Comparison of ENCODE assay signal across 18 mouse cellular contexts in the genomic region with DNA sequence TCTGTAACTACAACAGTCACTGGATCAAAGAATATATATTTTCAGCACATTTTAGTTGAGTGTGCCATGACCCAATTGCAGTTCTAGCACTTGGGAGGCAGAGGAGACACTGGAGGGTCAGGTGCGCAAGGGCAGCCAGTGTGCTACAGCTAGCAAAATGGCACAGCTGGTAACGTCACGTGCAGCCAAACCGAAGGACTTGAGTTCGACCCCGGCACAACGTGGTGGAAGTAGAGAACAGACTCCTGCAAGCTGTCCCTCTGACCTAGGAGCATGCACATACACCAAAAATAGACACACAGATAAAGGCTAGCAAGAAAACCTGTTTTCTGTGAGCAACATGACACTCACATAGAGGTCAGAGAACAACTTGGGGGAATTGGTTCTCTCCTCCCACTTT. TPM values are rescaled to one million over a fixed set of nuclear protein-coding genes. Genes with fewer than 3 reads are reported as not detected.
DNase-seq lines count a peak whose midpoint lies in the region; ATAC-seq and TF ChIP-seq lines count a peak whose summit lies in the region.
"Had no signal": no experiment of that assay in that cellular context is flagged by ENCODE, and none has a peak within 500 bp of the region (broad histone marks: within the 10 kb centered on the region; RNA-seq: fewer than 3 reads in every experiment).

No protein-coding gene starts in this region.

- no peak for ATAC-seq in heart, embryonic 12.5 days (ENCODE audit: insufficient number of reproducible peaks, low FRiP score)
- ATAC-seq in kidney, embryonic 15.5 days (replicated peaks; ENCODE audit: low FRiP score) = no peak
- ATAC-seq in liver, embryonic 13.5 days (ENCODE audit: low read depth) = no peak
- ATAC-seq: midbrain, embryonic 13.5 days had no signal

- H3K9ac ChIP-seq in heart, embryonic 12.5 days = no peak overlapping the region
- no peak overlapping the region for H3K9ac ChIP-seq in kidney, embryonic 15.5 days
- H3K9ac ChIP-seq in liver, embryonic 13.5 days = no peak overlapping the region
- H3K9ac ChIP-seq: liver, embryonic 14.5 days had no signal

- no peaks in the 10 kb centered on the region for H3K27me3 ChIP-seq in heart, embryonic 12.5 days (replicated peaks)
- H3K27me3 ChIP-seq in kidney, embryonic 15.5 days = 0 out of 2 replicates have a peak, but pooled peaks cover 2% of the 10 kb centered on the region
- peaks cover 17% of the 10 kb centered on the region for H3K27me3 ChIP-seq in E14TG2a.4 (ENCODE audit: insufficient read depth, low read length)
- H3K27me3 ChIP-seq in liver, embryonic 13.5 days = no peaks in the 10 kb centered on the region
- H3K27me3 ChIP-seq: hindbrain, embryonic 12.5 days; midbrain, embryonic 13.5 days; neural tube, embryonic 13.5 days had no signal

- no peak overlapping the region for H3K4me3 ChIP-seq in heart, embryonic 12.5 days
- no peak overlapping the region for H3K4me3 ChIP-seq in kidney, embryonic 15.5 days (replicated peaks)
- peak overlapping the region; percentile 68; the same call in 1 of the 2 replicates for H3K4me3 ChIP-seq in E14TG2a.4 (replicated peaks; ENCODE audit: low read length)
- H3K4me3 ChIP-seq in liver, embryonic 13.5 days (replicated peaks) = no peak overlapping the region
- H3K4me3 ChIP-seq: midbrain, embryonic 13.5 days had no signal

- H3K9me3 ChIP-seq in heart, embryonic 12.5 days (replicated peaks) = no peaks in the 10 kb centered on the region
- H3K9me3 ChIP-seq in kidney, embryonic 15.5 days (replicated peaks) = no peaks in the 10 kb centered on the region
- H3K9me3 ChIP-seq in E14TG2a.4 (ENCODE audit: low read length) = no peaks in the 10 kb centered on the region
- H3K9me3 ChIP-seq in liver, embryonic 13.5 days (replicated peaks) = no peaks in the 10 kb centered on the region
- H3K9me3 ChIP-seq: forebrain, embryonic 10.5 days; hindbrain, embryonic 12.5 days; midbrain, embryonic 13.5 days; neural tube, embryonic 13.5 days had no signal

- H3K36me3 ChIP-seq in heart, embryonic 12.5 days = peaks cover 23% of the 10 kb centered on the region
- H3K36me3 ChIP-seq in kidney, embryonic 15.5 days = peaks cover 21% of the 10 kb centered on the region
- peaks cover 43% of the 10 kb centered on the region for H3K36me3 ChIP-seq in E14TG2a.4 (ENCODE audit: insufficient read depth, low read length)
- H3K36me3 ChIP-seq in liver, embryonic 13.5 days = peaks cover 19% of the 10 kb centered on the region

- no peak for TF ChIP-seq CTCF in E14TG2a.4 (conservative IDR thresholded peaks at IDR 0.05; ENCODE audit: low read length)

- H3K27ac ChIP-seq in heart, embryonic 12.5 days (ENCODE audit: poor library complexity, severe bottlenecking) = no peak overlapping the region
- no peak overlapping the region for H3K27ac ChIP-seq in kidney, embryonic 15.5 days
- no peak overlapping the region for H3K27ac ChIP-seq in liver, embryonic 13.5 days
- H3K27ac ChIP-seq: hindbrain, embryonic 12.5 days; kidney, postnatal 0 days; liver, embryonic 14.5 days; midbrain, embryonic 13.5 days; neural tube, embryonic 13.5 days had no signal

- intact Hi-C loops in heart, postnatal 14 days (cut with DNase I) = no loop called here

- peaks cover 33% of the 10 kb centered on the region for H3K4me1 ChIP-seq in heart, embryonic 12.5 days (replicated peaks)
- H3K4me1 ChIP-seq in kidney, embryonic 15.5 days = peaks cover 25% of the 10 kb centered on the region
- peaks cover 76% of the 10 kb centered on the region for H3K4me1 ChIP-seq in E14TG2a.4 (replicated peaks; ENCODE audit: low read depth, low read length)
- H3K4me1 ChIP-seq in liver, embryonic 13.5 days (replicated peaks) = peaks cover 21% of the 10 kb centered on the region

- no peak for DNase-seq in heart, postnatal 14 days
- DNase-seq in kidney, postnatal 25 days = no peak
- DNase-seq in liver, embryonic 13.5 days = no peak
- no peak for DNase-seq in gastrocnemius, postnatal 4 days (ENCODE audit: low spot score in 2 of 2)
- DNase-seq in adrenal gland, adult 18-20 months (ENCODE audit: low spot score in 2 of 2) = no peak
- DNase-seq: forebrain, postnatal 0 days; layer of hippocampus, postnatal 36 days; right cerebral cortex, adult 18-20 months had no signal

- WGBS in heart, embryonic 12.5 days = 45% methylated on average over 7 of the region's 7 CpGs
- WGBS in kidney, embryonic 15.5 days = 76% methylated on average over 7 of the region's 7 CpGs
- 60% methylated on average over 7 of the region's 7 CpGs for WGBS in liver, embryonic 13.5 days (ENCODE audit: insufficient replicate concordance)

- H3K4me2 ChIP-seq in heart, embryonic 12.5 days = peak overlapping the region; percentile 72
- H3K4me2 ChIP-seq in kidney, embryonic 15.5 days = peak overlapping the region; percentile 60; the same call in 1 of the 2 replicates
- peak overlapping the region; percentile 58 for H3K4me2 ChIP-seq in liver, embryonic 13.5 days

RNA-seq across cellular contexts. Expression of a gene that starts 0.8 kb away (rescaled TPM):
- polyA plus RNA-seq in heart, embryonic 12.5 days (2016; fragmentation: Nextera tagmentation; extraction: Ambion mirVana) = 0.26 and 0.46 TPM in 2 replicates
- not detected for total RNA-seq in heart, postnatal 14 days (2021)
- polyA plus RNA-seq in kidney, embryonic 15.5 days (2015; fragmentation: Nextera tagmentation; extraction: Ambion mirVana) = 0.48 and 0.71 TPM in 2 replicates
- 0.41 and 0.65 TPM in 2 replicates for polyA plus RNA-seq in liver, embryonic 13.5 days (2015; fragmentation: Nextera tagmentation; extraction: Ambion mirVana)
- not detected for total RNA-seq in gastrocnemius, postnatal 4 days (2021)
- under 1 TPM; 0.32 to 0.40 TPM for total RNA-seq in adrenal gland, adult 18-20 months (2021)
- total RNA-seq: forebrain, postnatal 0 days; gastrocnemius, adult 18-20 months had no signal
- polyA plus RNA-seq: forebrain, postnatal 0 days had no signal

RNA-seq across cellular contexts. Expression of a gene that starts 34.1 kb away (rescaled TPM):
- polyA plus RNA-seq in heart, embryonic 12.5 days (2016; fragmentation: Nextera tagmentation; extraction: Ambion mirVana) = 19.1 and 19.3 TPM in 2 replicates
- 10 to 100 TPM; 29.5 to 34.7 TPM for total RNA-seq in heart, postnatal 14 days (2021)
- 22.4 and 23.6 TPM in 2 replicates for polyA plus RNA-seq in kidney, embryonic 15.5 days (2015; fragmentation: Nextera tagmentation; extraction: Ambion mirVana)
- polyA plus RNA-seq in liver, embryonic 13.5 days (2015; fragmentation: Nextera tagmentation; extraction: Ambion mirVana) = 2.8 and 3.2 TPM in 2 replicates
- total RNA-seq in gastrocnemius, postnatal 4 days (2021) = 10 to 100 TPM; 27.5 to 28.6 TPM
- total RNA-seq in adrenal gland, adult 18-20 months (2021) = 100 to 1,000 TPM; 110 to 112 TPM

RNA-seq across cellular contexts. Expression of a gene that starts 54.9 kb away (rescaled TPM):
- polyA plus RNA-seq in heart, embryonic 12.5 days (2016; fragmentation: Nextera tagmentation; extraction: Ambion mirVana) = 127 and 133 TPM in 2 replicates
- 100 to 1,000 TPM; 125 to 128 TPM for total RNA-seq in heart, postnatal 14 days (2021)
- polyA plus RNA-seq in kidney, embryonic 15.5 days (2015; fragmentation: Nextera tagmentation; extraction: Ambion mirVana) = 123 and 129 TPM in 2 replicates
- 25.1 and 25.4 TPM in 2 replicates for polyA plus RNA-seq in liver, embryonic 13.5 days (2015; fragmentation: Nextera tagmentation; extraction: Ambion mirVana)
- total RNA-seq in gastrocnemius, postnatal 4 days (2021) = 10 to 100 TPM; 59.4 to 62.4 TPM
- total RNA-seq in adrenal gland, adult 18-20 months (2021) = 100 to 1,000 TPM; 136 to 144 TPM
